Mouse (Mus musculus) stomach, embryonic 16.5 days (tissue): Measurements from ENCODE around the gene Tbx5. TPM values are rescaled to one million over a fixed set of nuclear protein-coding genes. Genes with fewer than 3 reads are reported as not detected.

ENCODE experiments used
- ATAC-seq: fragments of 200-750 bp; cut with Nextera tagmentation; 2 replicates; pipeline ENCODE4 v1.8.0; 2017; ENCODE audit warnings: moderate number of reproducible peaks, moderate TSS enrichment; ENCODE audit not compliant: insufficient read depth, low FRiP score
- H3K27ac ChIP-seq: fragments of 300-500 bp; sonication (generic); 2 replicates; pipeline ENCODE4 v1.5.1; 2014; ENCODE audit warnings: low read length
- H3K27me3 ChIP-seq: fragments of 300-500 bp; sonication (generic); 2 replicates; pipeline ENCODE4 v1.6.1; 2014; ENCODE audit warnings: low read length, control low read depth, mixed read lengths; ENCODE audit not compliant: control insufficient read depth, insufficient read depth
- H3K36me3 ChIP-seq: fragments of 300-500 bp; sonication (generic); 2 replicates; pipeline ENCODE4 v1.6.1; 2014; ENCODE audit warnings: low read length; ENCODE audit not compliant: control insufficient read depth, insufficient read depth
- H3K4me1 ChIP-seq: fragments of 300-500 bp; sonication (generic); 2 replicates; pipeline ENCODE4 v1.6.1; 2014; ENCODE audit warnings: low read length, control low read depth, mixed read lengths; ENCODE audit not compliant: control insufficient read depth, insufficient read depth
- H3K4me2 ChIP-seq: fragments of 300-500 bp; sonication (generic); 2 replicates; pipeline ENCODE4 v1.6.1; 2014; ENCODE audit warnings: low read depth, low read length, mixed read lengths
- H3K4me3 ChIP-seq: fragments of 300-500 bp; sonication (generic); replicated peaks from 2 replicates; pipeline ENCODE4 v1.5.1; 2014; ENCODE audit warnings: mild to moderate bottlenecking, low read length
- H3K9ac ChIP-seq: fragments of 300-500 bp; sonication (generic); 2 replicates; pipeline ENCODE4 v1.6.1; 2014; ENCODE audit warnings: low read length
- H3K9me3 ChIP-seq: fragments of 300-500 bp; sonication (generic); replicated peaks from 2 replicates; pipeline ENCODE4 v1.6.1; 2016; ENCODE audit warnings: low read length, control low read depth; ENCODE audit not compliant: control insufficient read depth
- WGBS: fragments of 180-500 bp; shearing (Covaris S2); extraction: QIAGEN DNeasy Blood & Tissue Kit; methylation state at CpG from one replicate; pipeline ENCODE4 v1.1.7; 2014; 5-methylcytosine and 5-hydroxymethylcytosine counted together
- polyA plus RNA-seq: library from polyadenylated mRNA; unstranded; fragments of >200 nt; fragmentation: Nextera tagmentation; extraction: Ambion mirVana; gene quantifications from 2 replicates; pipeline ENCODE4 v1.2.1, GENCODE M21; 2015

The Tbx5 gene
- polyA plus RNA-seq, 1 experiment from 2014 or later: 0.43 TPM

DNA sequence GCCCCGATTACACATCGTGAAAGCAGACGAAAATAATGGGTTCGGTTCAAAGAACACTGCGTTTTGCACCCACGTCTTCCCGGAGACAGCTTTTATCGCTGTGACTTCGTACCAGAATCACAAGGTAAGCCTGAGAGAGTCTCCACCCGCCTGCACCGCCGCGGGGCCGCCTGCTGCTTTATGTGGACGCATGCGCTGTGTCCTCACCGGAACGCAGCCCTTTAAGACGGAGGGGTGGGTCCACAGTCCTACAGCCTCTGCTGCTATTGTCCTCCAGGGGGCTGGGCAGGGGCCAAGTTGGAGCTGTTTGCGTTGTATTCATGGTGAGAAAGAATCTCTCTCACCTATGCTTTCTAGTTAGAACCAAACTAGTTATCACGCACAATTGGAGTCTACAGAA, 12.5 kb downstream of the Tbx5 start:
- ATAC-seq: no peak; the same call in 1 of the 2 replicates
- H3K9ac ChIP-seq: no peak overlapping the region
- peak overlapping the region; percentile 12; the same call in 1 of the 2 replicates for H3K4me3 ChIP-seq
- H3K27me3 ChIP-seq: peaks cover 55% of the 10 kb centered on the region
- no peak overlapping the region for H3K27ac ChIP-seq
- no peaks in the 10 kb centered on the region for H3K9me3 ChIP-seq
- peak overlapping the region; percentile 43 for H3K4me2 ChIP-seq
- no peaks in the 10 kb centered on the region for H3K36me3 ChIP-seq
- WGBS: 2% methylated on average over 21 of the region's 21 CpGs
- H3K4me1 ChIP-seq: no peaks in the 10 kb centered on the region

- no peaks in the 10 kb centered on the region for H3K36me3 ChIP-seq
These were observed 24.6 kb downstream of the Tbx5 start for GRCm38 (mm10) chr5:119857052-119857451.

DNA sequence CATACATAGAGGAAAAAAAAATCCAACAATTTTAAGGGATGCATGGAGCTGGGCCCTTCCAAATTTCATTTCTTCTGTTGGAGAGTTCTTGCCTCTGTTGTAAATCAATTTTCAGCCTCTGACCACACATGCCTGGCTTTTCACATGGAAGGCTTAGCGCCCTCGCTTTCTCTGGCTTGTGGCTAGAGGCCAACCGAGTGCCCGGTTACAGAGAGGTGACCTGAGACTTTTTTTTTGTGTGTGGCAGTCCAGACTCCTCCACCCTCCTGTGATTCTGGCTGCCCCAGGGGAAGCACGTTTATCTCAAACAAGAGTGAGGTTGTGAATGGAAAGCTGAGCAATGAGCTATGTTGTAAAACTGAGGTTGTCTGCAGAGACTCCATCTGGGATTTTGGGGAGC, 28.8 kb downstream of the Tbx5 start:
- H3K4me3 ChIP-seq: no peak overlapping the region
- no peak overlapping the region for H3K4me2 ChIP-seq
- WGBS: 68% methylated on average over 5 of the region's 5 CpGs
- H3K9ac ChIP-seq: no peak overlapping the region
- H3K4me1 ChIP-seq: no peaks in the 10 kb centered on the region
- no peaks in the 10 kb centered on the region for H3K9me3 ChIP-seq
- H3K27me3 ChIP-seq: peaks cover 3% of the 10 kb centered on the region; the same call in 1 of the 2 replicates
- no peak overlapping the region for H3K27ac ChIP-seq
- ATAC-seq: no peak
- H3K36me3 ChIP-seq: no peaks in the 10 kb centered on the region

More at GRCm38 (mm10) chr5:119857052-119857451, 24.6 kb downstream of the Tbx5 start:
- 44% methylated on average over 4 of the region's 4 CpGs for WGBS
- Histone ChIP-seq H3K9ac (no peak overlapping the region), H3K4me2 (no peak overlapping the region), H3K4me3 (no peak overlapping the region), H3K27me3 (0 out of 2 replicates have a peak, but pooled peaks cover under 1% of the 10 kb centered on the region), H3K27ac (no peak overlapping the region), H3K9me3 (no peaks in the 10 kb centered on the region), H3K4me1 (no peaks in the 10 kb centered on the region)
- no peak for ATAC-seq

GRCm38 (mm10) chr5:119862431-119862830, 30.0 kb downstream of the Tbx5 start:
- Histone ChIP-seq H3K9me3 (no peaks in the 10 kb centered on the region), H3K4me1 (no peaks in the 10 kb centered on the region), H3K4me3 (no peak overlapping the region), H3K36me3 (no peaks in the 10 kb centered on the region), H3K27ac (no peak overlapping the region), H3K27me3 (peaks cover 9% of the 10 kb centered on the region), H3K9ac (no peak overlapping the region), H3K4me2 (no peak overlapping the region)
- ATAC-seq: no peak
- 77% methylated on average over 5 of the region's 5 CpGs for WGBS

DNA sequence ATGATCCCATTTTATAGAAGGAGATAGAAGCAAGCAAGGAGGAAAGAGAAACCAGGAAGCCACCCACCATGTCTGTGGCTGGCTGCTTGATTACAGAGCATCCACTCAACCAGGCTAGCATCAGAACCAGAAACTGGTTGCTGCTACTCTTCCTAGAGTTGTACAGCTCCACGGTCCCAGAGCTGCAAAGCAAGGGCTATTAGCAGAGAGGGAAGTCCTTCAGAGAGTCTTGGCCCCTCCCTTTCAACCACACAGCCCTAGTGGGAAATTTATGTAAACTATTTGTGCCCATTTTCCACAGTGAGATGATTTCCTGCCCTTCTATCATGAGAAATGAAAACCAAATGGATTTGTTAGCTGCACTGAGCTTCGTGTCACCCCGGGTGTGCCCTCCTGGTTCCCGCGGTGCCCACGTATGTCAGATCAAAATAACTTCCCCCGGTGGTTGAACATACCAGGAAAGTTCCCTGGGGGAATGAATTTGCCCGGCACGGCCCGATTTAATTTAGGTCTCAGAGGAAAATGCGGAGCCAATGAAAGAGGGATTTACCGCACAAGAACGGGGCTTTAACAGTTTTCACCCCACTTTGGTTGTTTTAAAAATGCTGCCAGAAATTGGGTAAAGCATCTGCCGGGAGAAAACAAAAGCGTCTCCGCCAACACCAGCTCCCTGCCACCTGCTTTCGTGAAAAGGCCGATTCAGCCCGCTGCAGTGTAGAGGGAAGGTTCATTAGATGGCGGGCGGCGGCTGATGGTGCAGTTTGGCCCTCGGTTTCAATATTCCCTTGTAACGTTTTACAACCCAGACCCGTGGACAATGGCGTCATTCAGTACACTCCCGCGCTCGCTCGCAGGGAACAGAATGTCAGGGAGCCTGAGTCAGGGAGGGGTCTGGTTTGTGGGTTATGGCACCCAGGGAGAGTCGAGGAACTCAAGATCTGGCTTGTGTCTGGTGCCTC, 34.1 kb downstream of the Tbx5 start:
- 32% methylated on average over 31 of the region's 31 CpGs for WGBS
- no peak for ATAC-seq
- Histone ChIP-seq H3K4me3 (peak overlapping the region; percentile 3; the same call in 1 of the 2 replicates), H3K4me2 (peak overlapping the region; percentile 39), H3K27me3 (peaks cover 13% of the 10 kb centered on the region), H3K36me3 (no peaks in the 10 kb centered on the region), H3K4me1 (no peaks in the 10 kb centered on the region), H3K27ac (no peak overlapping the region), H3K9ac (no peak overlapping the region), H3K9me3 (no peaks in the 10 kb centered on the region)

- 77% methylated on average over 6 of the region's 6 CpGs for WGBS
These were observed 35.5 kb downstream of the Tbx5 start for GRCm38 (mm10) chr5:119867986-119868385.

GRCm38 (mm10) chr5:119875421-119875820, 43.0 kb downstream of the Tbx5 start:
- Histone ChIP-seq H3K9me3 (no peaks in the 10 kb centered on the region), H3K4me3 (no peak overlapping the region), H3K27ac (no peak overlapping the region), H3K36me3 (no peaks in the 10 kb centered on the region), H3K4me1 (no peaks in the 10 kb centered on the region), H3K27me3 (no peaks in the 10 kb centered on the region), H3K4me2 (no peak overlapping the region), H3K9ac (no peak overlapping the region)
- ATAC-seq: no peak
- 7% methylated on average over 2 of the region's 2 CpGs for WGBS

More at GRCm38 (mm10) chr5:119867986-119868385, 35.5 kb downstream of the Tbx5 start:
- Histone ChIP-seq H3K27me3 (peaks cover 11% of the 10 kb centered on the region), H3K9me3 (no peaks in the 10 kb centered on the region), H3K36me3 (no peaks in the 10 kb centered on the region), H3K27ac (no peak overlapping the region), H3K4me3 (no peak overlapping the region), H3K4me2 (no peak overlapping the region), H3K4me1 (no peaks in the 10 kb centered on the region), H3K9ac (no peak overlapping the region)
- ATAC-seq: no peak

- Histone ChIP-seq H3K9ac (no peak overlapping the region), H3K36me3 (no peaks in the 10 kb centered on the region), H3K27ac (no peak overlapping the region), H3K4me3 (no peak overlapping the region), H3K27me3 (no peaks in the 10 kb centered on the region), H3K4me2 (no peak overlapping the region), H3K4me1 (no peaks in the 10 kb centered on the region), H3K9me3 (no peaks in the 10 kb centered on the region)
- ATAC-seq: no peak
- 52% methylated on average over 6 of the region's 6 CpGs for WGBS
These were observed 44.7 kb downstream of the Tbx5 start for GRCm38 (mm10) chr5:119877185-119877584.

GRCm38 (mm10) chr5:119885595-119885994, 53.1 kb downstream of the Tbx5 start:
- no peaks in the 10 kb centered on the region for H3K9me3 ChIP-seq
- no peaks in the 10 kb centered on the region for H3K36me3 ChIP-seq
- H3K9ac ChIP-seq: no peak overlapping the region
- no peaks in the 10 kb centered on the region for H3K4me1 ChIP-seq
- H3K4me2 ChIP-seq: no peak overlapping the region
- H3K4me3 ChIP-seq: no peak overlapping the region
- no peaks in the 10 kb centered on the region for H3K27me3 ChIP-seq
- no peak for ATAC-seq
- H3K27ac ChIP-seq: no peak overlapping the region
- 71% methylated on average over 7 of the region's 8 CpGs for WGBS
